Mouse (Mus musculus) cerebellum, adult 9-11 months (tissue): ENCODE data around the gene Zfp148.

Experiments
- DNase-seq: peaks from one replicate; pipeline ENCODE4 v3.0.0; 2022

The Zfp148 gene

DNA sequence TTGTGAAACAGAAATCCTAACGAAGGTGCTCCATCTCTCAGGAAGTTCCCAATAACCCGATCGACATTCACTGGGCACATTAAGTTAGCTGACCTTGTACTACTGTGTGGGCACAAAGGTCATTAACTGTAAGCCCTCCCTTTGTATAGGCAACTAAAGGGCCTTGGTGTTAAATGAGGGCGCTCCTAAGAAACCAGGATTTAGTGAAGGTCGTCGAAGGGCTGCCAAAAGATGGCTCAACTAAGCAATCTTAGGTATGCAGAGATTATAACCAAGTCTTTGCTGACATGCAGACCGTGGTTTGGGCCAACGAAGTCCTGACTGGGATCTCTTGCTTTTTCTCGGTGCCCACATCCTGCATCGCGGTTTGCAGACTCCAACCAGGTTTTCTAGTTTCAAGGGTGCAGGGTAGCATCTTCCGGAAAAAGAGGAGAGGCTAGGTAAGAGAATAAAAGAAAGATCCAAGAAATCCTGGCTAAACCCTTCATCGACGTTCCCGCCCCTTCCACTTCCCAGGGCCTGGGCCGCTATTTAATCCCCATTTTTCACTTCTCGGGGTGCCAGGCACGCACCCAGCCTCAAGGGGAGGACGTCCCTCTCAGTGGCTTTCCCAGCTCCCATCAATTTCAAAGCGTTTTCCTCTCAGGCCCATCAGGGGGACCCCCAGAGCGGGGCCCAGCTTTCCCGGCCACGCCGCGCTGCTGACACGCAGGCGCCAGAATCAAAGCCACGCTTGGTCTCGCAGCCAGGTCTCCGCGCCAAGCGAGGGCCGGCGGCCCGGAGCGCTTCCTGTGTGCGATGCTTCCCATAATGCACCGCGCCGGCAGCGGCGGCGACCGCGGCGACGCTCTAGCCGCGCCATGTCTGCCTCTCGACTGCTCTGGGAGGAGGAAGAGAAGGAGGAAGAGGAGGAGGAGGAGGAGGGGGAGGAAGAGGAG lies at the start of gene Zfp148:
Gene Zfp148, plus strand, starts transcription at position 893 of the 938 bp plus-strand sequence.
- peak; percentile 93 for DNase-seq

DNA sequence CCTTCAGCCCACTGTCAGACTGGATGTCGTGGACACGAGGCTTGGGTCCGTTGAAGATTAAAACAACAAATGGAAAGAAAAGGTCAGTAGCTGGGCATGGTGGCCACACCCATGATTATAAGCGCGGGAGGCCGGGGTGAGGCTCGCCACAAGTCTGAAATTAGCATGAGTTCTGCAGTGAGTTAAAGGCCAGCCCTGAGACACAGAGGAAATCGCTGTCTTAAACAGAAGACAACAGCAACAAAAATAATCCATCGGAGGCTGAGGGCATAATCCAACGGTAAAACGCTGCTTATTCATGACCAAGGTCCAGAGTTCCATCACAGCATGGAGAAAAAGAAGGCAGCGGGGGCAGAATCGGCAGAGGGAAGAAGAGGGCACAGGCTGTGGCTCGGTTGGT lies 47.6 kb upstream of the Zfp148 start:
- no peak for DNase-seq

GRCm38 (mm10) chr16:33337177-33337576 lies 43.5 kb upstream of the Zfp148 start:
- peak; percentile 95 for DNase-seq

- DNase-seq: peak; percentile 23
Observed at GRCm38 (mm10) chr16:33337681-33338080, 43.0 kb upstream of the Zfp148 start.

- no peak for DNase-seq
Observed at GRCm38 (mm10) chr16:33338492-33338891, 42.1 kb upstream of the Zfp148 start.

- no peak for DNase-seq
Observed at GRCm38 (mm10) chr16:33339476-33339875, 41.2 kb upstream of the Zfp148 start.

- no peak for DNase-seq
Observed at GRCm38 (mm10) chr16:33342356-33342755, 38.3 kb upstream of the Zfp148 start.

- DNase-seq: no peak
Observed at GRCm38 (mm10) chr16:33343106-33343505, 37.5 kb upstream of the Zfp148 start.

GRCm38 (mm10) chr16:33343601-33344000 lies 37.0 kb upstream of the Zfp148 start:
- no peak for DNase-seq

DNA sequence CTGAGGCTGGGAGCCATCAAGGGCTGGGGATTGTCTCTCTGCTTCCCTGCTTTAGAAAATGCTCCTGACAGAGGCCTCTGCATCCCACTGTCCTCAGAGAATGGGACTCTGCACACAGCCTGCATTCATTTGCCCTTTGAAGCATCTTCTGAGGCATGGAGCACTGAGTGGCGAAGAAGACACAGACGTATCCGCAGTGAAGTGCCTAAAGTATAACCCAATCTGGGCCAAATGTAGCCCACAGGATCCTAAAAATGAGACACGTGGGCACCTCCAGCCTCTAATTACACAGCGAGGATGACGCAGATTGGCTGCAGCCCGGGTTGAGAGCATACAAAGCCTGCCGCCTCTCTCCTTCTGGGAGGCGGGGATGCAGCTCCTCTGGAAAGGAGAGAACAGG lies 36.3 kb upstream of the Zfp148 start:
- DNase-seq: no peak

DNA sequence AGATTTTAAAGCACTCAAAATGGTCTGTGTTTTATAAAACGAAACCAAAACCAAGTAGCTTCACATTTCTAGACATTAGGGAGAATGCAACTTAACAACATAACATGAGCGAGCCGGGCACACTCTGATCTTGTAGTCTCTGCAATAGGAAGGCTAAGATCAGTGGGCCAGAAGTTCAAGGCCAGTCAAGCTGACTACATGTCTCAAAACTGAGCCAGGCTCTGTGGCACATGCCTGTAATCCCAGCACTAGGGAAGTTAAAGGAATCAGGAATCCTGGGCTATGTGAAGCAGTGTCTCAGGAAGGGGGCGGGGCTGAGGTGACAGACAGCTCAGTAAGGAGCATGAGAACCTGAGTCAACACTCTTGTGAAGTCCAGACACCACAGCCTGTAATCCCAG lies 35.8 kb upstream of the Zfp148 start:
- DNase-seq: no peak

- no peak for DNase-seq
Observed at GRCm38 (mm10) chr16:33346376-33346775, 34.3 kb upstream of the Zfp148 start.

DNA sequence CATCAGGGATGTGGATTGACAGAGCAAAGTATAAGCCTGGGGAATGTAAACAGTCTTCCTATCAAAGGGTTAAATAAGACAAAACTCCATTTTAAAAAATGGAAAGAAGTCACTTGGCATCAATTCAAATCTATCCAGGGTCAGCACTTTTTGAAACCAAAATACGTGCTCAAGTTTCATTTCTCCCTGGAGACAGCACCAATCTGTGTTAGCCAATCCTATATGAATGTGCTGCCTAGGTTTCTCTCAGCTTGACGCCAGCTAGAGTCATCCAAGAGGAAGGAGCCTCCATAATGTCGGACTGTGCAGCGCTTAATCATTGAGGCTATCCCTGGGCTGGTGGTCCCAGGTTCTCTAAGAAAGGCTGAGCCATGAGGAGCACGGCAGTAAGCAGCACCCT lies 33.5 kb upstream of the Zfp148 start:
- DNase-seq: no peak

- DNase-seq: no peak
Observed at GRCm38 (mm10) chr16:33357805-33358204, 22.8 kb upstream of the Zfp148 start.

GRCm38 (mm10) chr16:33365772-33366171 lies 14.9 kb upstream of the Zfp148 start:
- DNase-seq: no peak

GRCm38 (mm10) chr16:33368632-33369031 lies 12.0 kb upstream of the Zfp148 start:
- DNase-seq: no peak

DNA sequence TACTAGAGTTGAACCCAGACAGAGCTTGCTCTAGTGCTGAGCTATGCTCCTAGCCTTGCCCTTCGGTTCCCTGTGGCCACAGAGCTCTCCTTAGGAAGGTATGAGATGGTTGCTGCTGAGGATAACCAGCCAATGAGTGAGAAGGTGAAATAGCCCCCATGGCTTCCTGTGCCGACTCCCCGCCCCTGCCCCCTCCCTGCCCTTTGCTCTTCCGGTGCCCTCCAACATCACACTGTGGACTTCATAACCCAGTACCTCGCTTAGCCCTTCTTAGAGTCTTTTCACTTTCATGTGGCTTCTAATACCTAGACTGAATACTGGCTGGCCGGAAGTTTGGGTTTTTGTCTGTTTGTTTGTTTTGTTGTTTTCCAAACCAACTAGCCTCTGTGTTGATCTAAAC lies 9.8 kb upstream of the Zfp148 start:
- DNase-seq: no peak

- no peak for DNase-seq
Observed at GRCm38 (mm10) chr16:33372611-33373010, 8.0 kb upstream of the Zfp148 start.

DNA sequence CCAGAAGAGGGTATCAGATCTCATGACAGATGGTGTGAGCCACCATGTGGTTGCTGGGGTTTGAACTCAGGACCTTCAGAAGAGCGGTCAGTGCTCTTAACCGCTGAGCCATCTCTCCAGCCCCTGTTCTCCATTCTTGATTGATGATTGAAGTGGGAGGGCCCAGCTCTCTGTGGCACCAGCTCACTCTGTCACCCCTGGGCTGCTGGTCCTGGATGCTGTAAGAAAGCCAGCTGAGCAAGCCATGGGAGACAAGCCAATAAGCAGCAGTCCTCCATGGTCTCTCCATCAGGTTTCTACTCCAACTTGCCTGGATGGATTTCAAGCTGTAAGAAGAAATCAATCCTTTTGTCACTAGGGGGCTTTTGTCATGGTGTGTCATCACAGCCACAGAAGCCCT lies 7.3 kb upstream of the Zfp148 start:
- DNase-seq: no peak

DNA sequence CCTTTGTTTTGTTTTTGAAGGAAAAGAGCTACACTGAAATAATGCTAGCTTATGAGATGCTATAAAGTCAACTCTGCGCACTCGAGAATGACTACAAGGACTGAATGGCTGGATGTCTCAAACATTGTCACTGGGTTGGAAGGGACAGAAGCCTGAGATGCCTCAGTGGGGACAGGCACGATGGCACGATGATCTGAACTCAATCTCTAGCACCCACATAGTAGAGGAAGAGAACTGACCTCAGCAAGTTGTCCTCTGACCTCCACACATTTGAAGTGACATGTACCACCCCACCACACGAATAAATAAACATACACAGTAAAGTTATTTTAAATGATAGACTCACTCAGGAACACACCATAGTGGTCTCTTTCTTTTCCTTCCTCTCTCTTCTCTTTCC lies 4.4 kb upstream of the Zfp148 start:
- DNase-seq: no peak

DNA sequence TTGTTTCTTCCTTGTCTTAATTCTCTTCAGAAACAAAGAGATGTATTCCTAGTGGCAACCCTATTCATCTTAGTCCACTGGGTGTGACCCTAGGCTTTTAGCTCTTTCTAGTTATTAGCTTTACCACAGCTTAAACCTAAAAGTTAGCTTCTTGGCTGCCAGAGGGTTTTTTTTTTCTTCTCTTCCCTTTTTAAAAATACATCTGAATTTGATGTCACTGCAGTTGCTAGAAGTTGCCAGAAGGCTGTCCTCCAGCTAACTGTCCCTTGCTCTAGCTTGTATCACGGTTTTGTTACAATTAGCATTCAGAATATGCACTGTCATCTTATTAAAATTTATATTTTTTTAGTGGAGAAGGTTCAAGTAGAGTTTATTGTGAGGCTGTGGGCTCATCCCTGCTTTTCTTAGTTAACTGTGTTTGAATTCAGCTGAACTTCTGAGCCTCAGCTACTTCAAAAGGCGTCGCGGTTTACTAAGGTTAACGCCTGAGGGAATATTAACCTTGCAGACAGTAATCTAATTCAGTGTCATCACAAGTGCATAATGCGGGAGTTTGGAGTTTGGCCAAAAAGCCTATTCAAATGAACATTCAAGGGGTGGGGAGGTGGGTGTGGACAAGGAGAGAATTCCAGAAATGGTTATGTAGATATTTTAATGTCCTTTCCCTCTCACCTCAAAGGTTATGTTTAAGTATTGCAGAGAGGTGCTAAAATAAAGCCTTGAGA lies 1.3 kb upstream of the Zfp148 start:
- DNase-seq: no peak

- DNase-seq: peak; percentile 61
Observed at GRCm38 (mm10) chr16:33380882-33381613, 412 bp downstream of the Zfp148 start.

GRCm38 (mm10) chr16:33381614-33382245 lies 1.1 kb downstream of the Zfp148 start:
- DNase-seq: no peak
